Mouse (Mus musculus): ENCODE data around the gene Dusp3. TPM values are rescaled to one million over a fixed set of nuclear protein-coding genes. Genes with fewer than 3 reads are reported as not detected.

Dusp3 gene
- polyA plus RNA-seq, 1 experiment, result 27.9 TPM

DNA sequence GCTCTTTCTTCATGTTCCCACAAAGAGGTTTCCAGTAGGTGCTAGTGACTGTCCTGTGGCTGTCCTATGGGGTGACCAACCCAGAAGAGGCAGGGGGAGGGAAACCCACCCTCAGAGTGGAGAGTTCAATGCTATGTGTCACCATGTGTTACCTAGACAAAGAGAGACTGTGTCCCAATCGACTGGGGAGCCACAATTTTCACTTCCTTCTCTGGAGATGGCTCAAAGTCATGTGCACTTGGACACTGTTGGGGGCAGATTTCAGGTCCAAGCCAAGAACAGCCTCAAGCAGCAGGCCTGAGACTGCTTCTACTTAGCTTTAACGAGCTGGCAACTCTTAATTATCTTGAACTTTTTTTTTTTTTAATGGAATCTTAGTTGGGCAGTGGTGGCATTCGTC is 14.7 kb downstream of the Dusp3 start:
- peaks cover 4% of the 10 kb centered on the region; the same call in 1 of the 2 replicates for H3K36me3 ChIP-seq (ENCODE audit: control insufficient read depth, insufficient read depth, low read length)
- WGBS, result 60% methylated on average over 3 of the region's 3 CpGs
- no peak for TF ChIP-seq POLR2A (IDR thresholded peaks at IDR 0.05; ENCODE audit: low read depth, low read length)
- no peak for TF ChIP-seq CTCF (IDR thresholded peaks at IDR 0.05; ENCODE audit: extremely low read depth, insufficient read length, insufficient replicate concordance, low read depth, low read length)
- H3K4me3 ChIP-seq (ENCODE audit: low read depth, low read length), result no peak overlapping the region
- H3K27ac ChIP-seq (ENCODE audit: insufficient read depth, low read depth, low read length), result no peak overlapping the region
- no peaks in the 10 kb centered on the region for H3K4me1 ChIP-seq (ENCODE audit: control insufficient read depth, insufficient read depth, insufficient read length, low read length)
- H3K27me3 ChIP-seq (ENCODE audit: control insufficient read depth, insufficient read depth, low read length), result no peaks in the 10 kb centered on the region

DNA sequence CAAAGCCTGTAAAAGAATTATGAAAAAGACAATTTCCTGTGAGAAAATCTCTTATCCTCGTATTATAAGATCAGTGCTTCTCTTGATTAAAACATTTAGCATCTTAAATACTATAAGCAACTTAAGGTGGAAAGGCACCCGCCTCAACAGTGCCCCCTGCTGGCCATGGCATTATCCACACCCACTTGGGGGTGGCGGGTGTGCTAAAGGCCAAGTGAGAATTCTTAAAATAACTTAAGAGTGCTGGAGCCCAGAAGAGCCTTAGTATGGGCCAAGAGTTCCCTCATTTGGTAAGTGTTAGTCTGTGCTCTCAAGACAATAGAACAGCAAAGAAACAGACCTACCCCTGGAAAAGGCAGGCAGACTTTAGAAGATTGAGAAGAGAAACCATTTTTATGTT is 15.4 kb downstream of the Dusp3 start:
- H3K36me3 ChIP-seq (ENCODE audit: control insufficient read depth, insufficient read depth, low read length), result peaks cover 4% of the 10 kb centered on the region; the same call in 1 of the 2 replicates
- peaks cover 5% of the 10 kb centered on the region; the same call in 1 of the 2 replicates for H3K27me3 ChIP-seq (ENCODE audit: control insufficient read depth, insufficient read depth, low read length)
- no peaks in the 10 kb centered on the region for H3K4me1 ChIP-seq (ENCODE audit: control insufficient read depth, insufficient read depth, insufficient read length, low read length)
- no peak overlapping the region for H3K27ac ChIP-seq (ENCODE audit: insufficient read depth, low read depth, low read length)
- TF ChIP-seq POLR2A (IDR thresholded peaks at IDR 0.05; ENCODE audit: low read depth, low read length) (no peak), CTCF (IDR thresholded peaks at IDR 0.05; ENCODE audit: extremely low read depth, insufficient read length, insufficient replicate concordance, low read depth, low read length) (peak; percentile 83; the same call in 1 of the 2 replicates)
- WGBS, result 27% methylated on average over 3 of the region's 3 CpGs
- no peak overlapping the region for H3K4me3 ChIP-seq (ENCODE audit: low read depth, low read length)

DNA sequence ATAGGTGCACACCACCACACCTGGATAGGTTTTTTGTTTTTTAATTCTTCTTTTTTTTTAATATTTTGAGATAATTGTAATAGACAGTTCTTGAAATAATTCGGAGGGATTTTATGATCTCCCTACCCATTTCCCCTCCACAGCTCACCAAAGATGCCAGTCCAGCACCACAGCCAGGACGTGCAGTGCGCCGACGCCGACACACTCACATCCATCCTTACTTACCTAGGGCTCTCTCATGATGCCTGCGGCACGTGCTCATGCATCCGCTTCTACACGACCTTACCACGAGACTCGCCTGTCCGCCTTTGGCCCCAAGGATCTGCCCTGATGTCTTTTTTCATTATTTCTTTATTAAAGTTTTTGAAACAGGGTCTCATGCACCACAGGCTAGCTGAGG is 17.0 kb downstream of the Dusp3 start:
- peaks cover 13% of the 10 kb centered on the region for H3K27me3 ChIP-seq (ENCODE audit: control insufficient read depth, insufficient read depth, low read length)
- WGBS, result 79% methylated on average over 13 of the region's 13 CpGs

DNA sequence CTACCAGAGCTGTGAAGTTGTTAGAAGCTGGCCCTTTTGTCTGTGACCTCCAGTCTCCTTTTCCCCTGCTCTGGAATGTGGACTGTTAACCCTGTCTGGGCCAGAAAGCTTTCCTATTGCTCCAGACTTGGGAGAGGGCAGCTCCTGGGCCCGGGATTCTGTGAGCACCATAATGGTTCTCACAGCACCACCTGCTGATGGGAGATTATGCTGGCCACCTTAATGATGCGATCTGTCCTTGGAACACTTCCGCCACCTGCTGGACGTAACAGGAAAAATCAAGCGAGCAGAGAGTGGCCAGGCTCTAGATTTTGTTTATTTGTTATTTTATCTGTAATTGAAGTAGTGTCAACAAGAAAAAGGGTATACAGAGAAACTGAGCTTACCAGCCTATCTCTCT is 18.0 kb downstream of the Dusp3 start:
- TF ChIP-seq POLR2A (IDR thresholded peaks at IDR 0.05; ENCODE audit: low read depth, low read length) (no peak), CTCF (IDR thresholded peaks at IDR 0.05; ENCODE audit: extremely low read depth, insufficient read length, insufficient replicate concordance, low read depth, low read length) (peak; percentile 97)
- peaks cover 23% of the 10 kb centered on the region for H3K27me3 ChIP-seq (ENCODE audit: control insufficient read depth, insufficient read depth, low read length)
- WGBS, result 0% methylated on average over 5 of the region's 5 CpGs
- 0 out of 2 replicates have a peak, but pooled peaks cover 3% of the 10 kb centered on the region for H3K4me1 ChIP-seq (ENCODE audit: control insufficient read depth, insufficient read depth, insufficient read length, low read length)
- no peaks in the 10 kb centered on the region for H3K36me3 ChIP-seq (ENCODE audit: control insufficient read depth, insufficient read depth, low read length)
- no peak overlapping the region for H3K27ac ChIP-seq (ENCODE audit: insufficient read depth, low read depth, low read length)
- H3K4me3 ChIP-seq (ENCODE audit: low read depth, low read length), result no peak overlapping the region

More for the DNA sequence above, 17.0 kb downstream of the Dusp3 start:
- TF ChIP-seq CTCF (IDR thresholded peaks at IDR 0.05; ENCODE audit: extremely low read depth, insufficient read length, insufficient replicate concordance, low read depth, low read length) (no peak), POLR2A (IDR thresholded peaks at IDR 0.05; ENCODE audit: low read depth, low read length) (no peak)
- no peak overlapping the region for H3K27ac ChIP-seq (ENCODE audit: insufficient read depth, low read depth, low read length)
- no peaks in the 10 kb centered on the region for H3K4me1 ChIP-seq (ENCODE audit: control insufficient read depth, insufficient read depth, insufficient read length, low read length)
- H3K36me3 ChIP-seq (ENCODE audit: control insufficient read depth, insufficient read depth, low read length), result peaks cover 4% of the 10 kb centered on the region; the same call in 1 of the 2 replicates
- H3K4me3 ChIP-seq (ENCODE audit: low read depth, low read length), result no peak overlapping the region

DNA sequence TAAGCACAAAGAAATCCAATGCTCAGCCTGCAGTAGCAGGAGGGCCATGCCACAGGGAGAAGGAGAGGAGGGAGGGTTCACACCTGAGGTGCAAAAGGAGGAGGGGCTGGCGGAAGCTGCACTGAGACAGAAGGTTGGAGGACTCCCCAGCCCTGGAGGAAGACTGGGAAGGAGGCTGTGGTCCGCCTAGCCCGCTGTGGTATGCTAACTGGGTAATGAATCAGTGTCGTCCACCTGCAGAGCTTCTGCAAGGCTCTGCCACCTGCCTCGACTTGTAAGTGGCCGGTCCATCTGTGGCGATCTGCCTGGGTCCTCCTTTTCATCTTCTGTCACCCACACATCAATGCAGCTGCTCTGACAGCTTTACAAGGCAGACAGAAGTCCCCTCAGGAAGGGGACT is 18.5 kb downstream of the Dusp3 start:
- H3K27me3 ChIP-seq (ENCODE audit: control insufficient read depth, insufficient read depth, low read length), result peaks cover 28% of the 10 kb centered on the region
- WGBS, result 61% methylated on average over 7 of the region's 7 CpGs
- H3K4me1 ChIP-seq (ENCODE audit: control insufficient read depth, insufficient read depth, insufficient read length, low read length), result 0 out of 2 replicates have a peak, but pooled peaks cover 3% of the 10 kb centered on the region
- H3K36me3 ChIP-seq (ENCODE audit: control insufficient read depth, insufficient read depth, low read length), result no peaks in the 10 kb centered on the region
- TF ChIP-seq POLR2A (IDR thresholded peaks at IDR 0.05; ENCODE audit: low read depth, low read length) (no peak), CTCF (IDR thresholded peaks at IDR 0.05; ENCODE audit: extremely low read depth, insufficient read length, insufficient replicate concordance, low read depth, low read length) (no peak)
- H3K27ac ChIP-seq (ENCODE audit: insufficient read depth, low read depth, low read length), result no peak overlapping the region
- no peak overlapping the region for H3K4me3 ChIP-seq (ENCODE audit: low read depth, low read length)

DNA sequence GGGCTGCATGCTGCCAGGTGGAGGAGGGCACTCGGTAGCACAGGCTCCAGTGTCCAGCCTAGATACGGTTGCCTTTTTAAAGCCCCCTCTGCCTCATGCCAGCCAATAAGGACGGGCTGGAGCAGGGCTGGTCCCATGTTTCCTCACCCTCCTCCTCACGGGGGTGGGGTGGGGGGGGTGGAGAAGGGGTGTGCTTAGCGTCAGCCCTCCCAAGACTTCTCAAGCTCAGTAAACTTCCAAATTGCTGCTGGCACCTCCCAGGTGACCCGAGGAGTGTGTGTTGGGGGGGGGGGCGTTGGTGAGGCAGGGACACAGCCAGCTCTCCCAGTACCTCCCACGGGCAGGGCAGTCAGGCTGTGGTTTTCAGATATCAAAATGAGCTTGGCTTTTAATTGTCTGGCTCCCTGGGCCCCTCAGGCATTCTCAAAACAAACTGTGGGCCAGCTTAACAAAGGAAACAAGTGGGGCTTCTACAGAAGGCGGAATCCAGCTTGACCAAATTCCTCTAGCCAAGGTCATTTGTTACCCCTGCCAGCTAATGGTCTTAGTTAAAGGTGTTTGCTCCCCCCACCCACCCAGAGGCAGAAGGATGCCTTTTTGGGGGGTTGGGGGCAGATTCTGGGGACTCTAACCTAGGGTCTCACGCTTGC is 19.7 kb downstream of the Dusp3 start, which contains the start of gene Sost:
Gene Sost, minus strand, starts transcription at position 51 of the 650 bp plus-strand sequence.
- H3K4me3 ChIP-seq (ENCODE audit: low read depth, low read length), result no peak within 1 kb of the TSS
- peaks cover 38% of the 10 kb centered on the region for H3K27me3 ChIP-seq (ENCODE audit: control insufficient read depth, insufficient read depth, low read length)
- no peaks in the 10 kb centered on the region for H3K36me3 ChIP-seq (ENCODE audit: control insufficient read depth, insufficient read depth, low read length)
- 0 out of 2 replicates have a peak, but pooled peaks cover 3% of the 10 kb centered on the region for H3K4me1 ChIP-seq (ENCODE audit: control insufficient read depth, insufficient read depth, insufficient read length, low read length)
- no peak for TF ChIP-seq POLR2A (IDR thresholded peaks at IDR 0.05; ENCODE audit: low read depth, low read length)
- TF ChIP-seq CTCF (IDR thresholded peaks at IDR 0.05; ENCODE audit: extremely low read depth, insufficient read length, insufficient replicate concordance, low read depth, low read length), result no peak
- H3K27ac ChIP-seq (ENCODE audit: insufficient read depth, low read depth, low read length), result no peak within 1 kb of the TSS
- WGBS, result 41% methylated on average over 10 of the region's 10 CpGs

DNA sequence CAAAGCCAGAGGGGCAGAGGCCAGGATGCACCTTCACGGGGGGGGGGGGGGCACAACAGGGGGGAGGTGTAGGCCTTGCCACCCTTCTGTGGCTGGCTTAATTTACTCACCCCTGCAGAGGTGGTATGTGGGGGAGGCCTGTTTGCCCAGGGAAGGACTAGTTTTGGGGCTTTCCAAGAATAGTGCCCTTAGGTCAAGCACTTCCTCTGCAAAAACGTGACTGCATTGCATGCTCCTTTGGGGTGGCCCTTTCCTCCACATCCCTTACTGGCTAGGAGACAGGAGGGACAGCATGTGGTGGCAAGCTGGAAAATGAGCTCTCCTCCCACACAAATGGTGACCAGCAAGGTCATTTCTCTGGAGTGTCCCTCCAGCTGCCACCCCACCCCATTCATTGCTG is 21.3 kb downstream of the Dusp3 start:
- no peak overlapping the region for H3K27ac ChIP-seq (ENCODE audit: insufficient read depth, low read depth, low read length)
- H3K4me1 ChIP-seq (ENCODE audit: control insufficient read depth, insufficient read depth, insufficient read length, low read length), result 0 out of 2 replicates have a peak, but pooled peaks cover 3% of the 10 kb centered on the region
- no peaks in the 10 kb centered on the region for H3K36me3 ChIP-seq (ENCODE audit: control insufficient read depth, insufficient read depth, low read length)
- H3K4me3 ChIP-seq (ENCODE audit: low read depth, low read length), result no peak overlapping the region
- H3K27me3 ChIP-seq (ENCODE audit: control insufficient read depth, insufficient read depth, low read length), result peaks cover 39% of the 10 kb centered on the region
- no peak for TF ChIP-seq CTCF (IDR thresholded peaks at IDR 0.05; ENCODE audit: extremely low read depth, insufficient read length, insufficient replicate concordance, low read depth, low read length)
- no peak for TF ChIP-seq POLR2A (IDR thresholded peaks at IDR 0.05; ENCODE audit: low read depth, low read length)
- 9% methylated on average over 2 of the region's 2 CpGs for WGBS

All from small intestine, adult 2 months (tissue).